Comparison of ENCODE assay signal across 14 mouse cellular contexts in genomic region chr16:14308245-14309073, GRCm38 (mm10). TPM values are rescaled to one million over a fixed set of nuclear protein-coding genes. Genes with fewer than 3 reads are reported as not detected.
DNase-seq lines count a peak whose midpoint lies in the region; ATAC-seq and TF ChIP-seq lines count a peak whose summit lies in the region.
"Had no signal": no experiment of that assay in that cellular context is flagged by ENCODE, and none has a peak within 500 bp of the region (broad histone marks: within the 10 kb centered on the region; RNA-seq: fewer than 3 reads in every experiment).

No protein-coding gene starts in this region.

- no peak for TF ChIP-seq CTCF in G1E (IDR thresholded peaks at IDR 0.05; ENCODE audit: low read depth, low read length)
- peak; percentile 60 for TF ChIP-seq CTCF in liver, embryonic 14.5 days (IDR thresholded peaks at IDR 0.05; ENCODE audit: low read depth)
- no peak for TF ChIP-seq CTCF in hindbrain, postnatal 0 days (IDR thresholded peaks at IDR 0.05; ENCODE audit: low read depth)

- H3K9ac ChIP-seq in liver, embryonic 14.5 days (replicated peaks), result peak overlapping the region; percentile 63
- no peak overlapping the region for H3K9ac ChIP-seq in hindbrain, postnatal 0 days (replicated peaks; ENCODE audit: low read length)

- no peaks in the 10 kb centered on the region for H3K9me3 ChIP-seq in G1E (replicated peaks)
- no peaks in the 10 kb centered on the region for H3K9me3 ChIP-seq in liver, embryonic 14.5 days (ENCODE audit: control insufficient read depth, low read length)
- H3K9me3 ChIP-seq in hindbrain, postnatal 0 days (ENCODE audit: low read length), result no peaks in the 10 kb centered on the region

- H3K27ac ChIP-seq in liver, embryonic 14.5 days, result peak overlapping the region; percentile 96
- no peak overlapping the region for H3K27ac ChIP-seq in hindbrain, postnatal 0 days

- H3K4me2 ChIP-seq in liver, embryonic 14.5 days (ENCODE audit: low read depth), result peak overlapping the region; percentile 72
- H3K4me2 ChIP-seq in hindbrain, postnatal 0 days (ENCODE audit: low read depth, low read length), result no peak overlapping the region

- H3K27me3 ChIP-seq in G1E (ENCODE audit: insufficient read depth, low read length), result no peaks in the 10 kb centered on the region
- no peaks in the 10 kb centered on the region for H3K27me3 ChIP-seq in liver, embryonic 14.5 days (ENCODE audit: control insufficient read depth, insufficient read depth, low read length)
- no peaks in the 10 kb centered on the region for H3K27me3 ChIP-seq in hindbrain, postnatal 0 days (ENCODE audit: insufficient read depth, low read length)

- ATAC-seq in G1E (ENCODE audit: extremely low read depth, insufficient number of reproducible peaks, low FRiP score, poor library complexity, severe bottlenecking), result peak; percentile 77
- ATAC-seq in erythroblast, adult 5-6 weeks (replicated peaks; ENCODE audit: low FRiP score, poor library complexity, severe bottlenecking), result peak; percentile 89
- ATAC-seq in liver, embryonic 14.5 days (ENCODE audit: insufficient read depth), result peak; percentile 92
- ATAC-seq in hindbrain, postnatal 0 days, result no peak
- ATAC-seq: forebrain, embryonic 16.5 days had no signal

- H3K36me3 ChIP-seq in G1E (replicated peaks), result peaks cover 81% of the 10 kb centered on the region
- peaks cover 25% of the 10 kb centered on the region for H3K36me3 ChIP-seq in liver, embryonic 14.5 days (replicated peaks; ENCODE audit: control insufficient read depth, insufficient read depth, low read depth)
- H3K36me3 ChIP-seq in hindbrain, postnatal 0 days (ENCODE audit: insufficient read depth, low read length), result peaks cover 23% of the 10 kb centered on the region

- peak; percentile 27 for DNase-seq in adrenal gland, postnatal 14 days
- no peak for DNase-seq in adrenal gland, adult 2 months
- peak; percentile 16 for DNase-seq in G1E (ENCODE audit: low spot score)
- DNase-seq in liver, embryonic 14.5 days (ENCODE audit: low read depth in 3 of 3, low spot score in 3 of 3), result peak; percentile 72 to 81 (median 73)
- no peak for DNase-seq in cerebellum, adult 11 months
- no peak for DNase-seq in kidney, postnatal 10 days
- DNase-seq in hindbrain, postnatal 0 days (ENCODE audit: low spot score), result no peak
- DNase-seq: cerebellum, postnatal 14 days; gastrocnemius, postnatal 25 days; lung, adult 18-20 months; right cerebral cortex, postnatal 14 days; thymus, adult 18-20 months had no signal

- peak overlapping the region; percentile 13; the same call in 1 of the 2 replicates for H3K4me3 ChIP-seq in G1E (ENCODE audit: low read depth, low read length)
- H3K4me3 ChIP-seq in liver, embryonic 14.5 days (ENCODE audit: insufficient read depth in 1 of 2, low read depth in 2 of 2, low read length in 2 of 2), result peak overlapping the region; percentile 33 to 39; a peak in 3 of 4 replicates
- H3K4me3 ChIP-seq in hindbrain, postnatal 0 days (ENCODE audit: low read length), result no peak overlapping the region

- TF ChIP-seq EP300 in liver, embryonic 14.5 days (IDR thresholded peaks at IDR 0.05; ENCODE audit: low read depth), result peak; percentile 89

- WGBS in liver, embryonic 14.5 days (ENCODE audit: insufficient replicate concordance), result 15% methylated on average over 6 of the region's 6 CpGs
- WGBS in hindbrain, postnatal 0 days, result 86% methylated on average over 6 of the region's 6 CpGs

- H3K4me1 ChIP-seq in G1E (ENCODE audit: insufficient read depth, low read depth, low read length), result peaks cover 47% of the 10 kb centered on the region
- H3K4me1 ChIP-seq in liver, embryonic 14.5 days (replicated peaks; ENCODE audit: control insufficient read depth in 2 of 2, insufficient read depth in 2 of 2, low read length in 1 of 2), result peaks cover 40 to 43% of the 10 kb centered on the region in 2 experiments
- no peaks in the 10 kb centered on the region for H3K4me1 ChIP-seq in hindbrain, postnatal 0 days (ENCODE audit: insufficient read depth, low read length)

RNA-seq across cellular contexts. Expression of gene Fopnl, which starts 8.7 kb away (rescaled TPM):
- total RNA-seq in adrenal gland, postnatal 14 days (2021), result 45.9 and 46.6 TPM in 2 replicates
- total RNA-seq in adrenal gland, adult 2 months (2021), result 10 to 100 TPM; 44.9 to 65.4 TPM
- 23.8 and 26.7 TPM in 2 replicates for polyA plus RNA-seq in adrenal gland, adult 2 months (2012; rRNA removed)
- total RNA-seq in G1E (2014; fragmentation: Nextera tagmentation), result 59.0 and 59.7 TPM in 2 replicates
- total RNA-seq in G1E (2017), result 73.1 and 76.6 TPM in 2 replicates
- 4.9 and 5.1 TPM in 2 replicates for polyA plus RNA-seq in G1E (2012)
- total RNA-seq in erythroblast, adult 5-6 weeks (2015; ENCODE audit: low replicate concordance), result 25.4 and 37.0 TPM in 2 replicates
- 12.0 and 15.2 TPM in 2 replicates for total RNA-seq in erythroblast, adult 5-6 weeks (2017; ENCODE audit: low replicate concordance)
- 18.5 and 23.7 TPM in 2 replicates for polyA plus RNA-seq in liver, embryonic 14.5 days (2012; rRNA removed)
- 66.6 and 72.4 TPM in 2 replicates for polyA plus RNA-seq in liver, embryonic 14.5 days (2014; fragmentation: Nextera tagmentation; extraction: Ambion mirVana)
- 83.8 and 93.0 TPM in 2 replicates for total RNA-seq in hindbrain, postnatal 0 days (2014; rRNA removed)
- polyA plus RNA-seq in hindbrain, postnatal 0 days (2015; fragmentation: Nextera tagmentation; extraction: Ambion mirVana), result 206 and 212 TPM in 2 replicates

RNA-seq across cellular contexts. Expression of gene Myh11, which starts 17.3 kb away (rescaled TPM):
- total RNA-seq in adrenal gland, postnatal 14 days (2021), result 7.6 and 21.4 TPM in 2 replicates
- 1 to 10 TPM; 3.9 to 7.6 TPM for total RNA-seq in adrenal gland, adult 2 months (2021)
- polyA plus RNA-seq in adrenal gland, adult 2 months (2012; rRNA removed), result 0.73 and 0.94 TPM in 2 replicates
- not detected in 2 replicates for total RNA-seq in G1E (2014; fragmentation: Nextera tagmentation)
- total RNA-seq in G1E (2017), result 0.22 TPM in 1 of 2 replicates, not detected in the other
- polyA plus RNA-seq in G1E (2012), result 0.01 TPM in 1 of 2 replicates, not detected in the other
- not detected in 2 replicates for total RNA-seq in erythroblast, adult 5-6 weeks (2015; ENCODE audit: low replicate concordance)
- not detected in 2 replicates for total RNA-seq in erythroblast, adult 5-6 weeks (2017; ENCODE audit: low replicate concordance)
- 0.41 and 0.46 TPM in 2 replicates for polyA plus RNA-seq in liver, embryonic 14.5 days (2012; rRNA removed)
- 0.24 and 0.32 TPM in 2 replicates for polyA plus RNA-seq in liver, embryonic 14.5 days (2014; fragmentation: Nextera tagmentation; extraction: Ambion mirVana)
- total RNA-seq in hindbrain, postnatal 0 days (2014; rRNA removed), result 0.99 and 2.0 TPM in 2 replicates
- polyA plus RNA-seq in hindbrain, postnatal 0 days (2015; fragmentation: Nextera tagmentation; extraction: Ambion mirVana), result 0.47 and 0.74 TPM in 2 replicates

RNA-seq across cellular contexts. Expression of gene Abcc1, which starts 52.9 kb away (rescaled TPM):
- 20.6 and 24.1 TPM in 2 replicates for total RNA-seq in adrenal gland, postnatal 14 days (2021)
- 10 to 100 TPM; 21.3 to 28.5 TPM for total RNA-seq in adrenal gland, adult 2 months (2021)
- 34.9 and 39.0 TPM in 2 replicates for polyA plus RNA-seq in adrenal gland, adult 2 months (2012; rRNA removed)
- 49.0 and 69.5 TPM in 2 replicates for total RNA-seq in G1E (2014; fragmentation: Nextera tagmentation)
- total RNA-seq in G1E (2017), result 32.6 and 36.8 TPM in 2 replicates
- 4.0 and 5.1 TPM in 2 replicates for polyA plus RNA-seq in G1E (2012)
- total RNA-seq in erythroblast, adult 5-6 weeks (2015; ENCODE audit: low replicate concordance), result 3.6 and 18.3 TPM in 2 replicates
- total RNA-seq in erythroblast, adult 5-6 weeks (2017; ENCODE audit: low replicate concordance), result 3.2 and 5.0 TPM in 2 replicates
- polyA plus RNA-seq in liver, embryonic 14.5 days (2012; rRNA removed), result 1.9 and 2.4 TPM in 2 replicates
- 1.9 and 3.0 TPM in 2 replicates for polyA plus RNA-seq in liver, embryonic 14.5 days (2014; fragmentation: Nextera tagmentation; extraction: Ambion mirVana)
- 14.2 and 15.2 TPM in 2 replicates for total RNA-seq in hindbrain, postnatal 0 days (2014; rRNA removed)
- 9.1 and 9.7 TPM in 2 replicates for polyA plus RNA-seq in hindbrain, postnatal 0 days (2015; fragmentation: Nextera tagmentation; extraction: Ambion mirVana)

Comparison
In these comparisons a context has a peak if more than half of its experiments do, and no peak if none do; other contexts are left out.
1. DNase-seq: peak in adrenal gland, postnatal 14 days (single experiment), G1E (single experiment) and liver, embryonic 14.5 days (3 of 3); none in adrenal gland, adult 2 months (single experiment), cerebellum, adult 11 months (single experiment), kidney, postnatal 10 days (single experiment) and hindbrain, postnatal 0 days (single experiment).